Mouse (Mus musculus): ENCODE measurements around the gene Ovgp1.
"Not testable (repeated sequence)": the region's sequence is repeated elsewhere in the genome, so short reads cannot be mapped to it uniquely, and the experiment has no call there.

The Ovgp1 gene

DNA sequence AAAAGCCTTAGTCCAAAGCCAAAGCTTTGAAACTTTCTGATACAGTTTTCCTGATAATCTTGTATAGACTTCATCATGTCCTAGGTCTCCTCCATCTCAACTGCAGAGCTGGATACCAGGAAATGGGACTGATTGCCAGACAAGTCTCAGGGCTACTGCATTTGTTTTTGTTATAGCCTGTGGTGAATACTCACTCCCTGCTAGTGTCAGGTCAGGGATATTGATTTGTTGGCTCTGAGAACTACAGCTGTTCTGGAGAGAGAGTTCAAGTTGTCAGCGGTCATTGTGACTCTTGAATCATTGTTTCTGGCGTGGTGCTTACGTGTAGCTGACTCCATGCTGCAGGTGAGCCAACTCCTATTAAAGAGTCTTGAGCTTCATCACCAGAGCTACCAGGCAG is at the start of gene Ovgp1:
Gene Ovgp1 (plus strand): TSS at position 301 of the 400 bp plus-strand sequence.
- DNase-seq (ENCODE audit: inconsistent age in 2 of 2, low spot score in 1 of 2) = no peak

DNA sequence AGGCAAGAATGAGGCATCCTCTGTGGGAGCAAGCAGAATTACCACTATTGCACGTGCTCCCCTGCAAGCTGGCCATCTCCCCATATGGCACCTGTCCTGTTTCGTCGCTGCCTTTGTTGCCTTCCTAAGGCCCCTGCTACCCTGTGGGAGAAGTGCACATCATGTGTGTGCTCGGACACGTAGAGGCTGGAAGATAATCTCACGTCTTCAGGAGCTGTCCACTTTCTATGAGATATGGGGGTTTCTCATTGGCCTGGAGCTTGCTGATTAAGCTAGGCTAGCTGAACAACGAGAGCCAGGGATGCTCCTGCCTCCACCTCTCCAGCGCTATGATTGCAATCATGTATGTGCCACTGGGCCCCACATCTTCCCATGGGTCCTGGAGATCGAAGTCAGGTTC is 48.9 kb upstream of the Ovgp1 start:
- DNase-seq (ENCODE audit: inconsistent age in 2 of 2, low spot score in 1 of 2) = no peak

DNA sequence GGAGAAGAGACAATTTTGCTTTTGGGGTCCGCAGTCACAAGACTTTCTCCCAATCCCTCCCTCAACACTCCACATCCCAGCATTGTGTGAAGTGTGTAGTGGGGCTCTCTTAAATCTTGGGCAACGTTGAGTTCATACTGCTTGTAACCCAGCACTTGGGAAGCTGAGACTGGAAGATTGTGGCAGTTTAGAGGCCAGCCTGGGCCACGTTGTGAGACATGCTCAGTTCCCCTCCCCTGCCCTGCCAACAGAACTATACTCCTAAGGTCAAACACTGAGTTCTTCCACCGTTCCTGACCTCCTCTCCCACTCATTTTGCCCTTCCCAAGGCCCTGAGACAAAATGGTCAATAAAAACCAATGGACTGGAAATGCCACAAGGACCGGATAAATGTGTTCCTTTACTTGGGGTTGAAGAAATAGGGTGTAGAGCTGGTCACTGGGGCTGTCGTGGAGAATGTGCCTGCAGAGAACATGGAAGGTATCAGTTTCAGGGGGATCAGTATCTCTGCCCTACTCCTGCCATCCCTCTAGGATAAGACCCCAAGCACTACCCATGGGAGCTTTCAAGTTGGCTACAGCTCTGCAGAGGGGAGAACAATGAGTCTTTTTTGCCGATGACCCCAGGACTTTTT is 45.8 kb upstream of the Ovgp1 start:
- no peak for DNase-seq (ENCODE audit: inconsistent age in 2 of 2, low spot score in 1 of 2)

DNA sequence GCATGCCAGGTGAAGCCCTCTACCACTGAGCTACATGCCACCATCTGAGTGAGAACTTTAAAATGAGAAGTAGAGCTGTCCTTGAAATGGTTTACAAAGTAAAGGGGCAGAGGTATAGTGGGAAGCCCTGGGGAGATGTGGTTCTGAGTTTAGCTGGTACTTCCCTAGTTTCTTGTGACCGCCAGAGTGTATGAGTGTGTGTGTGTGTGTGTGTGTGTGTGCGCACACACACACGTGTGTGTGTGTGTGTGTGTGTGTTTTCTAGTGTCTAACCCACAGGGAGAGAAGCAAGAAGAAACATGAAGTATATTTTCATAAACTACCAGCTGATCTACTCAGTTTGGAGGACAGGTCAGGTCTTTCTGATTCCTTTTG is 45.3 kb upstream of the Ovgp1 start:
- no peak for DNase-seq (ENCODE audit: inconsistent age in 2 of 2, low spot score in 1 of 2)

DNA sequence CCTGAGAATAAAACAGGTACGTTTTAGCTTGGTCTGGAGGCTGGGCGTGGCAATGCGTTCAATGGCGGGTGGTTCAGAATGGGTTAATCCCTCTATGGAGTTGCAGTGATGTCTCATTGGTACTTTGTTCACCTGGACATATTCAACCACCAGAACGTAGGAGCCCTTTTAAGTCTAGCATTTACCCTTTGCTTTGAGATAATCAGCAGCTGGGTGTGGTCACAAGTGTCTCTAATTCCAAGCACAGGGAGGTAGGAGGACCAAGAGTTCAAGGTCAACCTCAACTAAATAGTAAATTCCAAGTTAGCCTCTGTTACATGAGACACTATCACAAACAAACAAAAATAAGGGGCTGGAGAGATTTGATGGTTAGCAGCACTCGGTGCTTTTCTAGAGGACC is 44.7 kb upstream of the Ovgp1 start:
- DNase-seq (ENCODE audit: inconsistent age in 2 of 2, low spot score in 1 of 2) = no peak

DNA sequence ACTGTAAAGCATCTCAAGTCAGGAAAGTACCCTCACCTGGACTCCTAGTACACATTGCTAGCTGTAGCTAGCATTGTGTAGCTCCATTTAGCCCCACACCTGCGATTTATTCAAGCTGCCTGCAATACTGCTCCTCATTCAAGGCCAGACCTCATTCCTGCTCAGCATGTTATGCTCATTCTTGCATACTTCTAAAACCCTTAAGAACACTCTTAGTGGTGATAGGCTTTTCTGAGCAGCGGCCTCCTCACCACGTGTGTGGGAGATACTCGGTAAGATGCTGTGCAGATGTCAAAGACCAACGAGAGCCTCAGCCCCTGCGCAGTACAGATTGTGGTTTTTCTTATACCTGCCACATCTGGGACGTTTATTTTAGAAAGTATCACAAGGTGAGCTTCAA is 43.7 kb upstream of the Ovgp1 start:
- no peak for DNase-seq (ENCODE audit: inconsistent age in 2 of 2, low spot score in 1 of 2)

DNA sequence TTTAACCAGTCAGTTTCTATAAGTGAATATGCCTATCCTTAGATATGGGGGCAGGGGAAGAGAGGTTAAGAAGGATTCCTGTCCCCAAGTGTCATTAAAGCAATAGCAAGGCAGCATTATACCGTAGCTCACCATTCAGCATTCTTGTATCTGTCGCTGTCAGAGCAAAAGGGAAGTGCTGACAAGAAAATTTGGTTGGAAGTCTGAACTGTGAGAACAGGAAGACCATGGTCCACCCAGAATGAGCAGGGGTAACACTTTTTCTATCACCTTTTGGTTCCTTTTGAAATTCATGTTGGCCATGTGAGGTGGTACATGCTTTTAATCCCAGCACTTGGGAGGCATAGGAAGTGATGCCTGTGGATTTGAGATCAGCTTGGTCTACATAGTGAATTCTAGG is 42.4 kb upstream of the Ovgp1 start:
- no peak for DNase-seq (ENCODE audit: inconsistent age in 2 of 2, low spot score in 1 of 2)

DNA sequence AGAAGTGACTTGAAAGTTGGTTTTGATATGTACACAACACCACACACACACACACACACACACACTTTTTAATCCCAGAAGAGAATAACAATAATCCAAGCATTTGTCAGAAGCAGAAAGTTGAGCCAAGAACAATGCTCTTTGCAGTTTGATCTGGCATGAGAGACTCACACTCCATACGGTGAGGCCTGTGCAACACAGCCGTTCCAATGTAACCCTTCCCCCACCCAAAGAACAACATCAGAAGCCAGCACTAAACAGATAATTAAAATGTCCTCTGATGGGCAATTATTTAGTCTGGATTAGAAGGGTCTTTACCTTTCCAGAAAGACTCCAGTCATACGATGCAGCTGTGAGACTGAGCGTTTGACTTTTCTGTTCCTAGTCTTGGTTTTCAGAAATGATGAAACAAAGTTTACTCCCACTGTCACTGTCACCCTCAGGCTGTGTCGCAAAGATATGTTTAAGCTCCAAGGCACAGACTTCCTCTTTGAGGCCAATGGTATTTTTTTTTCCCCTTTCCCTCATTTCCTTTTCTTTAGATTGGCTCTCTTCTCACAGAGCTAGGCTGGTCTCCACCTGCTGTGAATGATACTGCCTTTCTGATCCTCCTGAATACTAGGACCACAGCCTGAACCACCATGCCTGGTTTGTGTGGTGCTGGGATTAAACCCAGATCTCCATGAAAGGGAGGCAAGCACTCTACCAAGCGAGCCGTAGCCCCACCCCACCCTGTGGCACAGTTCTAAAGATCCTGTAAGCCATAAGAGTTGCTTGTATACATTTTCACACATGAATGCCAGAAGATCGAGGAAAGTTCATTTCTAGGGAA is 41.1 kb upstream of the Ovgp1 start, which contains the start of gene I830077J02Rik:
Gene I830077J02Rik (minus strand): TSS at position 425 of the 832 bp plus-strand sequence.
- DNase-seq (ENCODE audit: inconsistent age in 2 of 2, low spot score in 1 of 2) = no peak

DNA sequence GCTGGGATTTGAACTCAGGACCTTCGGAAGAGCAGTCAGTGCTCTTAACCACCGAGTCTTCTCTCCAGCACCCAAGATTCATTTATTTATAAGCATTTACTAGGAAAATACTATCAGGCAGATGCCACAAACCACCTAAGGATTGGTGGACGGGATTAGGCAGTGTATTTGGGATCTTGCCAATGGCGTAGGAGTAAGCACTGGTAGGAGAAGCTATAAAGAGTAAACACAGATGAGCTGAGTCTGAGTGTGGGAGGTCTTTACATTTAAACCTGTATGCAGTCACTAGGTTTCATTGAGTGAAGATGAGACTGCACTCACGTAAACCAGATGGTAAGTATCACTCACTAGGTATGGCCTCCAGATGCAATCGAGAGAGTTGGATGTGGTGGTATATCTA is 39.6 kb upstream of the Ovgp1 start:
- DNase-seq (ENCODE audit: inconsistent age in 2 of 2, low spot score in 1 of 2) = no peak

DNA sequence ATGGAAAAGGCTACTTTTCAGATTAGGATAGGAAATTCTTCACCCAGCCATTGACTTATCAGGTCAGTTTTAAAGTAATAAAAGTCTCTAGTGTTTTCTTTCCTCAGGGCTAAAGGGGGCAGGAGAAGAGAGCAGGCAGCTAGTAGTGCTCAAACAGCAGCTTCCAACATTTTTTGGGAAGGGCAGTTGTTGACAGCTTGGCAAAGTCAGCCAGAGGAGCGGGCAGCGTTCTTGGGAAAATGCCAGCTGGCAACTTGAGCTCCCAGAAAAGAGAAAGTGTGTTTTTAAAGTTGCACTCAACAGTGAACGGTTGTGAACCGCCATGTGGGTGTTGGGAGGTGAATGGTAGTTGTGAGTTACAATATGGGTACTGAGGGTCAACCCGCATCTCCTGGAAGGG is 38.5 kb upstream of the Ovgp1 start:
- peak; percentile 38 to 70 for DNase-seq (ENCODE audit: inconsistent age in 2 of 2, low spot score in 1 of 2)

DNA sequence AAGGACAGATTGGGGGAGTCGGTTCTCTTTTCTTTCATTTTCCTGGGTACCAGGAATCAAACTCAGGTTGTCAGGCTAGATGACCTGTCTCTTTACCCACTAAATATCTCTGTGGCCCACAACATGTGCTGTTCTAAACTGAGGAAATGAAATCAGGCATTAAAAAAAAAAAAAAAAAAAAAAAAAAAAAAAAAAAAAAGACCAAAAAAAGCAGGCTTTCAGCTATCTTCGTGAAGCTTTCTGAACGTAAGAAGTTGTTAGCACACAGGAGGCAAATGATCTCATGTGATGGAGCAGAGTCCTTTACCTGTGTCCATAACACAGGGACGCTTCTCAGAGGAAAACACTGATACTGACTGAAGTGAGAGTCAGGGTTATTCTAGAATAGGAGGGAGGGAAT is 37.4 kb upstream of the Ovgp1 start:
- no peak for DNase-seq (ENCODE audit: inconsistent age in 2 of 2, low spot score in 1 of 2)

DNA sequence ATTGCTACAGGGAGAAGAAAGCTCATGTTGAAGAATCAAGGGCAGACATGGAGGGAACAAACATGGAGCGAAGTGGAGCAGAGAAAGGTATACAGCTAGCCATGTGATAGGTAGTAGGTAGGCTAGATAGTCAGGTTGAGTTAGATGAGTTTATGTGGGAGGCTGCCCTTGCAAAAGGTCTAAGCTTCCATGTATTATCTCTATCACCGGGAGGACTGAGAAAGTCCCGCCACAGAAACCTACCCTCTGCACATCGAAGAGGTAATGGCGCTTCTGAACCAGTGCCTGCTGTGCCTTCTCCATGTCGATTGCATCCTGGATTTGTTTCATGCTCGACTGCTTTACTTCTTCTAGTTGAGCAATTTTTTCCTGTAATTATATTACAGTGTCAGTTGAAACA is 22.2 kb upstream of the Ovgp1 start:
- no peak for DNase-seq (ENCODE audit: inconsistent age in 2 of 2, low spot score in 1 of 2)

DNA sequence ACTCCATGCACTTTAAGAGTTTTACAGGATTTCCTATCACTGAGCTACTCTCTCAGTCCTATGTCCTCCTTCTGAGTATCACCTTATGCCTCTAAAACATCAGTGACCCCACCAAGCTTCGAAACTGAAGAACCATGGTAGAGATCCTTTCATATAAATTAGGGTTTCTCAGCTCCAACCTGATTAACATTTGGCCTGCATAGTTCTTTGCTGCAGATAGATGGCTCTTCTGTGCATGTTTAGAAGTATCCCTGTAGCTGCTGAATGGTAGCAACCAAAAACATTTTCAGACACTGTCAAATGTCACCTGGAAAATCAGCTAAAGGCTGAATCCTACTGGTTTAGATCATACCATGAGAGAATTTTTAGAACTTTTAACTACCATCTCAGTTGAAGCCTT is 16.3 kb upstream of the Ovgp1 start:
- no peak for DNase-seq (ENCODE audit: inconsistent age in 2 of 2, low spot score in 1 of 2)

DNA sequence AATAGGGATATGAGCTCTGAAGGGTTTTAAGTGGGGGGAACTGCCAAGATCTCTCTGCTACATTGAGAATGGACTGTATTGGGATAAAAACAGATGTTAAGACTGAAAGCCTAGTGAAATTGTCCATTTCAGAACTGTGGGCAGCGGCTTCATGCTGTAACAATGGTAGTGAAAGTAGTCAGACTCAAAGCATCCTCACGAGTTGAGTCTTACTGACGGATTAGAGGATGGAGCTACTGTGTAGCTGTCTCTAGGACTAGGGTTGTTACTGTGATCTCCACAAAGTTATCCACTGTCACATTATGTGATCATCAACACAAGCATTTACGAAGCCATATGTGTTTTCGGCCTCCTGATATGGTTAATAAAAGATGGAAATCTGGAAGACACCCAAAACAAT is 15.3 kb upstream of the Ovgp1 start:
- peak in 1 of 2 experiments; percentile 39 for DNase-seq (ENCODE audit: inconsistent age in 2 of 2, low spot score in 1 of 2)

DNA sequence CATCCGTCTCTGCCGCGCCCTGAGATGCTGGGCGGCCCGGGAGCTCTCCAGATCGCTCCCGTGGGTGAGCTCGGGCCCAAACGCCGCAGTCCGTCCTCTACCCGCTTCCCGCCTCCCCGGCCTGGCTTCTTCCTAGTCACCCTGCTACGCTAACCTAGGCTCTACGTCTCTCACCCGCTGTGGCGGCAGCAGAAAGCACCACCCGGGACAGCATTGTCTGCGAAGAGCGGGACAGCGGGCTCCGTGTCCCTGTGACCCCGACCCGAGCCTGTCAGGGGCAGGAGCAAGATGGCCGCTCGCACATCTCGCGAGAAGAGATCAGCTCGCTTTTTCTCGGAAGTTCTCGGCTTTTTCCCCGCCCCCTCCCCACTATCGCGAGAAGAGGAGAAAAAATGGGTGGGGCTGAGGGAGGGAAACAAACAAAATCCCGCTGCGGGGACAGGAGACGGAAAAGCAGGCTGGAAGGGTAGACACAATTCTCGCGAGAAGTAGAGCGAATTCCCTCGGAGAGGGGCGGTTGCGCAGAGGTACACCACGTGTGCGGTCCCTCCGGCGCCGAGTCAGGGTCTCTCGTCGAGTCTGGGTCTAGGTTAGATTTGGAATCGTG is 14.4 kb upstream of the Ovgp1 start, which contains the start of gene Wdr77:
Gene Wdr77 (plus strand): TSS at position 396 of the 607 bp plus-strand sequence.
- peak; percentile 97 to 99 for DNase-seq (ENCODE audit: inconsistent age in 2 of 2, low spot score in 1 of 2)

DNA sequence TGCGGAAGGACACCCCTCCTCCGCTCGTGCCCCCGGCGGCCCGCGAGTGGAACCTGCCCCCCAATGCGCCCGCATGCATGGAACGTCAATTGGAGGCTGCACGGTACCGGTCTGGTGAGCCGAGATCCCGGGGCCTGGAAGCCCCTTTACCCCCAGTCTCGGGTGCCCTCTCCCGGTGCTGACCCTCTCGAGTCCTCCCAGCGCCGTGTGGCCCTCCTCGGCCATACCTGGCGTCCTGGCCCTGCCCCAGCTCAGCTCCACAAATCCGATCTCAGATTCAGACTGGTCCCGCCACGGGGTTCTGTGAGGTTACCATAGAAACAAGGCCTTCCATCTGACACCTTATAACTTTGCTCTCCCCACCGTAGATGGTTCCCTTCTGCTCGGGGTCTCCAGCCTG is 13.9 kb upstream of the Ovgp1 start:
- DNase-seq (ENCODE audit: inconsistent age in 2 of 2, low spot score in 1 of 2) = no peak

DNA sequence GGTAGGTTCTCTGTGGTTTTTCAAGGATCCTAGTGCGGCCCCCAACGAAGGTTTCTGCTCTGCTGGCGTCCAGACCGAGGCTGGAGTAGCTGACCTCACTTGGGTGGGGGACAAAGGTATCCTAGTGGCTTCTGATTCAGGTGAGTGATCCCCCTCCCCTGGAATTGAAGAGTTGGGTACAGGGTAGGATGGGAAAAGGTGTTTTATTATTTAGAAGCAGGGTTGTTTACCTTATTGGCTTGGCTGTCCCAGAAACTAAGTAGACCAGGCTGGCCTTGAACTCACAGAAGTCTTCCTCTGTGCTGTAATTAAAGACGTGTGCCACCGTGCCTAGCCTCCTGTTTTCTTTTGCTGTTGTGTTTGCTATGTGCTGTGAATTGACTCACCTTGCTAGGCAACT is 13.5 kb upstream of the Ovgp1 start, which contains the start of gene Atp5f1:
Gene Atp5f1 (minus strand): TSS at position 101 of the 400 bp plus-strand sequence.
- no peak for DNase-seq (ENCODE audit: inconsistent age in 2 of 2, low spot score in 1 of 2)

DNA sequence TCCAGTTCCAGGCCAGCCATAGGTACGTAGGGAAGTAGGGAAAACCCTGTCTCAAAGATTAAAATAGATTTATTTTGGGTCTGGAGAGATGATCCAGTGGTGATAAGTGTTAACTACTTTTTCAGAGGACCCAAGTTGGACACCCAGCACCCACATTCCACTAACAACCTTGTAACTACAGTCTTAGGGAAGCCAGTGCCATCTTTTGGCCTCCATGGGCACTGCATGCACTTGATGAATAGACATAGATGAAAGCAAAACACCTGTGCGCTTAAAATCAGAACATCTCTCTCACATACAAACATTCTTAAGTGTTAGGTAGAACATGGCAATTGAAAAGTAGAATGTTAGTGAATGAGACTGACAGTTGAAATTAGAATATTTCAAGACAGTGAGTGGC is 12.8 kb upstream of the Ovgp1 start:
- DNase-seq (ENCODE audit: inconsistent age in 2 of 2, low spot score in 1 of 2) = peak in 1 of 2 experiments; percentile 38

DNA sequence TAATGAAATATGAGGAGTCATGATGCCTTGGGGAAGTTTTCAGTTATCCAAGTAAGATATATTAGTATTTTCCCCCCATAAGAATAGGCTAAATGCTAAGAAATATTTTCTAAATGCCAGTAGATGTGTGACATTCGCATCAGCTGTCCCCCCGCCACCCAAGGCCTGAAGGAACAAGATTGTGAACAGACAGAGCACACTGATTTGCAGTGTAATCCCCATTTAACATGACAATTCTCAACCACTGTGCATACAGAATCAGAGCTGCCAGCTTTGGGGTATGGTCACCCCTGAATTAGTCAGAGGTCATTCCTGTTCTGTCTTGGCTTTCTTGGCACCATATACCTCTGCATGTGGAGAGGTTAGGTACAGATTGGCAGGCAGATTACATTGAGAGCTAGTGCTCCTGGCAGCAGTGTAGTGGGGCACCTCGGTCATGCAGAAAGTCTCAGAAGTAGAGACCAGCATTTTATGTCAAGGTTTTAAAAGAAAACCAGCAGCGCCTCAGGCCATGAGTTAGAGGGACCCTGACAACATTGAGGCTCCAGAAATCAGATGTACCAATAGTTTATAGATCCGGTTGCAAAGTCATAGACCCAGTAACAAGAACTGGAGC is 1.6 kb upstream of the Ovgp1 start:
- DNase-seq (ENCODE audit: inconsistent age in 2 of 2, low spot score in 1 of 2) = no peak

DNA sequence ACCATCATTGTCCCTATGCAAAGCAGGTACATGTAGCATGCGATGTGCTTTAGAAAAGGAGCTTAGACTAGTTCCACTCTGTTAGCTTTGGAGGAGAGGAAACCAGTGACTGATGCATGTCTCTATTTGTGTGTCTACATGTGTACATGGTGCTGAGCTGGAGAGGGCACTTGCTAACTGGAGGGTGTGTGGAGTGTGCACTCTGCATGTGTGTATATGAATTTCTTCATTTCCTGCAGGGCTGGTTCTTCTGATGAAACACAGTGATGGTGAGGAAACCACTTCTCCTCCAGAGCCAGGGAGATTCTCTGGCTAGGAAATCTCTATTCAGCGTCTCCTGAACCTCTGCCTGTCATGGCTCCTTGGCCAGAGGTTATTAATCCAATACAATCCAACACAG is 663 bp downstream of the Ovgp1 start:
- DNase-seq (ENCODE audit: inconsistent age in 2 of 2, low spot score in 1 of 2) = no peak

DNA sequence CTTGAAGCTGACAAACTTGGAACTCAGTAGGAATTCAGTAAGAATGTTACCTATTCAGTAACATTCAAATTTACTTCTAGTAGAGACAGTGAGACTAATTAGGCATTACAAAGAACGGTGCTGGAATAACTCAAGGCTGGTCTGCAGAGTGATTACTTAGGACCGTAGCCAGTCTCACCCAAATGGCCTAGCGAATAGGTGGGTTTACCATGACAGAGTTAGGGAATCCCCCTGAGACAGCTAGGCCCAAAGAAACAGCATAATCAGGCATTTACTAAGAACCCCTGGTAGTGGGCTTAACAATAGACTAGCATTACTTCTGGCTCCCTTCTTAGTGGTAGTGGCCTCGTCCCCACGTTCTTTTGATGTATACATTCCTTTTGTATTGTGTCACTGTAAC is 16.1 kb downstream of the Ovgp1 start:
- not testable (repeated sequence) for DNase-seq (ENCODE audit: inconsistent age in 2 of 2, low spot score in 1 of 2)
